Mouse (Mus musculus): Measurements from ENCODE around the gene Dlx2. TPM values are rescaled to one million over a fixed set of nuclear protein-coding genes. Genes with fewer than 3 reads are reported as not detected.

Dlx2 gene
- total RNA-seq, 2 experiments from 2014 or later: not detected

- no peak for DNase-seq
These were observed 5.7 kb downstream of the Dlx2 start for GRCm38 (mm10) chr2:71540611-71541417.

- no peak for DNase-seq
These were observed 12.1 kb downstream of the Dlx2 start for GRCm38 (mm10) chr2:71534242-71535052.

GRCm38 (mm10) chr2:71533094-71533493 is 13.5 kb downstream of the Dlx2 start:
- DNase-seq: no peak

GRCm38 (mm10) chr2:71531990-71532970 is 14.3 kb downstream of the Dlx2 start:
- no peak for DNase-seq

- DNase-seq: no peak
These were observed 15.4 kb downstream of the Dlx2 start for GRCm38 (mm10) chr2:71531124-71531590.

GRCm38 (mm10) chr2:71530391-71531123 is 16.0 kb downstream of the Dlx2 start:
- no peak for DNase-seq

GRCm38 (mm10) chr2:71529511-71530351 is 16.8 kb downstream of the Dlx2 start:
- DNase-seq: peak; percentile 59

GRCm38 (mm10) chr2:71528714-71529510 is 17.6 kb downstream of the Dlx2 start:
- DNase-seq: no peak

GRCm38 (mm10) chr2:71528014-71528713 is 18.4 kb downstream of the Dlx2 start, which contains the start of gene Dlx1:
Gene Dlx1, plus strand, starts transcription at chr2:71528113.
- DNase-seq: no peak

- DNase-seq: no peak
These were observed 19.1 kb downstream of the Dlx2 start for GRCm38 (mm10) chr2:71527323-71528013.

- no peak for DNase-seq
These were observed 19.8 kb downstream of the Dlx2 start for GRCm38 (mm10) chr2:71526595-71527322.

- DNase-seq: no peak
These were observed 21.8 kb downstream of the Dlx2 start for GRCm38 (mm10) chr2:71524763-71525162.

GRCm38 (mm10) chr2:71523431-71523830 is 23.1 kb downstream of the Dlx2 start:
- DNase-seq: no peak

GRCm38 (mm10) chr2:71522871-71523270 is 23.7 kb downstream of the Dlx2 start:
- DNase-seq: no peak

- DNase-seq: no peak
These were observed 29.0 kb downstream of the Dlx2 start for GRCm38 (mm10) chr2:71517466-71518099.

GRCm38 (mm10) chr2:71516995-71517394 is 29.6 kb downstream of the Dlx2 start:
- DNase-seq: no peak

- DNase-seq: no peak
These were observed 34.2 kb downstream of the Dlx2 start for GRCm38 (mm10) chr2:71512326-71512725.
